Mouse (Mus musculus) CH12.LX (cell line): ENCODE results near the gene Lin9. TPM values are rescaled to one million over a fixed set of nuclear protein-coding genes. Genes with fewer than 3 reads are reported as not detected.
A peak's percentile ranks its signal among the peaks of the same experiment; 100 is the strongest.

Source experiments
- DNase-seq: peaks from one replicate; pipeline ENCODE4 v3.0.0-alpha.2; 2013; ENCODE audit errors: extremely low read depth
- H3K27ac ChIP-seq: 2 replicates; pipeline ENCODE4 v1.5.1; 2012; ENCODE audit warnings: low read depth, mild to moderate bottlenecking, control low read depth, moderate library complexity; ENCODE audit not compliant: insufficient read depth
- H3K27me3 ChIP-seq: replicated peaks from 2 replicates; pipeline ENCODE3; 2012; ENCODE audit warnings: inconsistent platforms
- H3K36me3 ChIP-seq, 2 experiments: replicated peaks in 1 of 2; 2 replicates each; pipeline versions ENCODE3 to v1.6.1; 2012; ENCODE audit warnings: inconsistent platforms in 1 of 2, low read length in 1 of 2, mild to moderate bottlenecking in 1 of 2, mixed read lengths in 1 of 2, moderate library complexity in 1 of 2; ENCODE audit not compliant: control insufficient read depth in 1 of 2, insufficient read depth in 1 of 2
- H3K4me1 ChIP-seq, 2 experiments: 2 replicates each; pipeline ENCODE4 v1.6.1; 2012; ENCODE audit warnings: inconsistent platforms in 1 of 2, moderate library complexity in 1 of 2; ENCODE audit not compliant: insufficient read depth in 2 of 2, control insufficient read depth in 1 of 2
- H3K4me2 ChIP-seq: 2 replicates; pipeline ENCODE4 v1.6.1; 2012; ENCODE audit warnings: low read depth, mild to moderate bottlenecking, control low read depth; ENCODE audit not compliant: poor library complexity, insufficient read depth, severe bottlenecking
- H3K4me3 ChIP-seq, 3 experiments: fragments of 150-350 bp in 1 of 3; sonication (generic) in 1 of 3; replicated peaks in 1 of 3; 2 replicates each; pipeline versions ENCODE3 to v1.5.1; 2011 to 2012; ENCODE audit warnings: low read depth in 2 of 3, low read length in 2 of 3, mild to moderate bottlenecking in 2 of 3, moderate library complexity in 2 of 3, control low read depth in 1 of 3, improper control_type of control experiment in 1 of 3, inconsistent platforms in 1 of 3, mixed read lengths in 1 of 3; ENCODE audit not compliant: poor library complexity in 1 of 3
- H3K79me2 ChIP-seq: replicated peaks from 2 replicates; pipeline ENCODE4 v1.6.1; 2012; ENCODE audit warnings: mild to moderate bottlenecking, moderate library complexity; ENCODE audit not compliant: control insufficient read depth, poor library complexity, insufficient read depth, severe bottlenecking; ENCODE audit errors: extremely low read depth
- H3K9ac ChIP-seq: 2 replicates; pipeline ENCODE4 v1.6.1; 2012; ENCODE audit warnings: low read depth, mild to moderate bottlenecking, control low read depth, moderate library complexity; ENCODE audit not compliant: insufficient read depth
- H3K9me3 ChIP-seq: replicated peaks from 2 replicates; pipeline ENCODE3; 2012; ENCODE audit warnings: low read length, inconsistent platforms, mixed read lengths
- BHLHE40 ChIP-seq: IDR thresholded peaks from 2 replicates; pipeline ENCODE4 v1.6.1; 2011; ENCODE audit warnings: mild to moderate bottlenecking, low read depth, low read length, improper control_type of control experiment
- CHD1 ChIP-seq: IDR thresholded peaks from 2 replicates; pipeline ENCODE4 v1.6.1; 2012; ENCODE audit warnings: low read depth, low read length, improper control_type of control experiment, inconsistent platforms
- E2F4 ChIP-seq: IDR thresholded peaks from 2 replicates; pipeline ENCODE4 v1.6.1; 2011; ENCODE audit warnings: low read depth, low read length, improper control_type of control experiment; ENCODE audit not compliant: insufficient replicate concordance
- ELF1 ChIP-seq: IDR thresholded peaks from 2 replicates; pipeline ENCODE4 v1.6.1; 2014; ENCODE audit warnings: low read depth, mild to moderate bottlenecking, inconsistent platforms, low read length, improper control_type of control experiment
- EP300 ChIP-seq: IDR thresholded peaks from 2 replicates; pipeline ENCODE4 v1.6.1; 2011; ENCODE audit warnings: low read length, improper control_type of control experiment
- GABPA ChIP-seq: IDR thresholded peaks from 2 replicates; pipeline ENCODE4 v1.6.1; 2012; ENCODE audit warnings: low read depth, low read length, improper control_type of control experiment, inconsistent platforms; ENCODE audit not compliant: insufficient replicate concordance
- IRF4 ChIP-seq: IDR thresholded peaks from 2 replicates; pipeline ENCODE4 v1.6.1; 2014; ENCODE audit warnings: low read depth, mild to moderate bottlenecking, inconsistent platforms, low read length, improper control_type of control experiment
- JUND ChIP-seq: conservative IDR thresholded peaks from 2 replicates; pipeline ENCODE4 v1.6.1; 2011; ENCODE audit warnings: low read depth, low read length, improper control_type of control experiment
- MAFK ChIP-seq: IDR thresholded peaks from 2 replicates; pipeline ENCODE4 v1.6.1; 2011; ENCODE audit warnings: low read length, improper control_type of control experiment; ENCODE audit not compliant: insufficient replicate concordance
- MAZ ChIP-seq: IDR thresholded peaks from 2 replicates; pipeline ENCODE4 v1.6.1; 2012; ENCODE audit warnings: low read depth, mild to moderate bottlenecking, inconsistent platforms, low read length, improper control_type of control experiment, moderate library complexity
- MYC ChIP-seq: IDR thresholded peaks from 2 replicates; pipeline ENCODE4 v1.6.1; 2011; ENCODE audit warnings: low read depth, mild to moderate bottlenecking, improper control_type of control experiment, low read length
- NELFE ChIP-seq: IDR thresholded peaks from 2 replicates; pipeline ENCODE4 v1.6.1; 2011; ENCODE audit warnings: low read depth, low read length, improper control_type of control experiment
- PAX5 ChIP-seq: IDR thresholded peaks from 2 replicates; pipeline ENCODE4 v1.6.1; 2012; ENCODE audit warnings: low read length, inconsistent platforms, mixed read lengths
- POLR2A ChIP-seq: IDR thresholded peaks from 2 replicates; pipeline ENCODE4 v1.6.1; 2011; ENCODE audit warnings: low read depth, mild to moderate bottlenecking, improper control_type of control experiment, low read length
- SIN3A ChIP-seq: IDR thresholded peaks from 2 replicates; pipeline ENCODE4 v1.6.1; 2012; ENCODE audit warnings: low read length, improper control_type of control experiment, inconsistent platforms
- TCF12 ChIP-seq: IDR thresholded peaks from 2 replicates; pipeline ENCODE4 v1.6.1; 2014; ENCODE audit warnings: low read depth, mild to moderate bottlenecking, inconsistent platforms, low read length, improper control_type of control experiment
- UBTF ChIP-seq: IDR thresholded peaks from 2 replicates; pipeline ENCODE4 v1.6.1; 2012; ENCODE audit warnings: low read depth, mild to moderate bottlenecking, inconsistent platforms, low read length, improper control_type of control experiment, moderate library complexity
- USF1 ChIP-seq: IDR thresholded peaks from 2 replicates; pipeline ENCODE4 v1.6.1; 2014; ENCODE audit warnings: low read depth, mild to moderate bottlenecking, inconsistent platforms, low read length, improper control_type of control experiment
- ZC3H11A ChIP-seq: IDR thresholded peaks from 2 replicates; pipeline ENCODE4 v1.6.1; 2012; ENCODE audit warnings: low read depth, mild to moderate bottlenecking, inconsistent platforms, low read length, improper control_type of control experiment
- ZKSCAN1 ChIP-seq: IDR thresholded peaks from 2 replicates; pipeline ENCODE4 v1.6.1; 2012; ENCODE audit warnings: low read depth, inconsistent platforms, low read length, improper control_type of control experiment, borderline replicate concordance
- ZMIZ1 ChIP-seq: IDR thresholded peaks from 2 replicates; pipeline ENCODE4 v1.6.1; 2012; ENCODE audit warnings: low read depth, mild to moderate bottlenecking, inconsistent platforms, low read length, improper control_type of control experiment
- dilution Hi-C: fragments of 300-500 bp; cut with MboI; formaldehyde crosslinking; loops from 2 replicates; pipeline ENCODE4 v1.14.3; 2020; ENCODE audit warnings: low sequenced_read_pairs; ENCODE audit not compliant: extremely low pct_unique_long_range_greater_than_20kb, extremely low pct_ligation_motif_present
- in situ Hi-C: fragments of 300-500 bp; cut with MboI; formaldehyde crosslinking; loops from 3 replicates; pipeline ENCODE4 v1.14.3; 2019; ENCODE audit warnings: low sequenced_read_pairs, low pct_ligation_motif_present, low pct_unique_long_range_greater_than_20kb, mixed read lengths
- polyA plus RNA-seq: library from polyadenylated mRNA; unstranded; fragments of >175 nt; gene quantifications from 2 replicates; pipeline ENCODE4 v1.2.1, GENCODE M21; 2012; ENCODE audit warnings: low read depth; ENCODE audit not compliant: insufficient read length
- total RNA-seq, 2 experiments: library from RNA; depleted of rRNA; stranded (reverse); fragments of 300-350 nt in 1 of 2; fragments of >200 nt in 1 of 2; gene quantifications; 2 replicates each; pipeline ENCODE4 v1.2.3; 2012 to 2014

Gene Lin9
- total and polyA plus RNA-seq, 3 experiments = 7.6 to 24.5 (median 13.5) TPM

DNA sequence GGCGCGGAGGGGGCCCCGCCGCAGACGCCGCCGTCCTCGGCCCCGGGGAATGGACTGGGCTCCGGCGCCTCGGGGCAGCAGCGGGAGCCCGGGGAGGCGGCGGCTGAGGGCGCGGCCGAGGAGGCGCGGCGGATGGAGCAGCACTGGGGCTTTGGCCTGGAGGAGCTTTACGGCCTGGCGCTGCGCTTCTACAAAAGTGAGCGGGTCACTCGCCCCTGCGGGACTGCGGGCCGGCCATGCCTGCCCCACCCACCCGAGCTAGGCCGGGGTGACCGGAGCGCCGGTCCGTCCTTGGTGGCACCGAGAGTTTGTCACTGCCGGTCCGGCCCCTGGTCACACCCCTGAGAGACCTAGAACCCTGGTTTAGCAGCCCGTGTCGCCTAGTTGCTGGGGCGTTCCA, 85.2 kb downstream of the Lin9 start:
- Histone ChIP-seq H3K27ac (no peak overlapping the region), H3K27me3 (no peaks in the 10 kb centered on the region), H3K9me3 (no peaks in the 10 kb centered on the region), H3K4me2 (peak overlapping the region; percentile 76; the same call in 1 of the 2 replicates), H3K4me3 (peak overlapping the region; percentile 65 to 99 (median 94)), H3K79me2 (peaks cover 43% of the 10 kb centered on the region), H3K36me3 (no peaks in the 10 kb centered on the region), H3K4me1 (peaks cover 6 to 43% of the 10 kb centered on the region in 2 experiments; a peak in 3 of 4 replicates), H3K9ac (peak overlapping the region; percentile 79)
- DNase-seq = no peak
- TF ChIP-seq ELF1 = no peak
- TF ChIP-seq SIN3A = 0 out of 2 replicates have a peak, but pooled peaks have one; percentile 6
- TF ChIP-seq BHLHE40 = no peak
- TF ChIP-seq EP300 = no peak
- dilution Hi-C loops (no loop called here), in situ Hi-C loops (no loop called here)

DNA sequence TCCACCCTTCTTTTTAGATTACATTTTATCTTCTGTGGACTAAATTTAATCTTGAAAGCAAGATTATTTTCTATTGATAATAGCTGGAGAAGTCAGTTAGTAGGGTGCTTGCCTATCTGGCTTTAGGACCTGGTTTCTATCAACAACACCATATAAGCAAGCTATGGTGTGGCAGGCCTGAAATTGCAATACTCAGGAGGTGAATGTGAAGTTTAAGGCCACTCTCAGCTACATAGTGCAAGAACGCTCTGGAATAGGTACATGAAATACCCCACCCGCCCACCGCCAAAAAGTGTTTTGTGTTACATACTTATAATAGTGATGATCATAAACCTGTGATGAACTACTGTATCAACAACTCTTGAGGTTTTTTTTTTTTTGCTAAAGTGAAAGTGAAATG, 88.3 kb downstream of the Lin9 start:
- dilution Hi-C loops = no loop called here

More for the DNA sequence above, 88.3 kb downstream of the Lin9 start:
- peaks cover 6 to 43% of the 10 kb centered on the region in 2 experiments; a peak in 3 of 4 replicates for H3K4me1 ChIP-seq
- no peak overlapping the region for H3K4me2 ChIP-seq
- no peak for DNase-seq
- no peak overlapping the region for H3K4me3 ChIP-seq
- no peaks in the 10 kb centered on the region for H3K27me3 ChIP-seq
- H3K36me3 ChIP-seq = peaks cover 4 to 10% of the 10 kb centered on the region in 2 experiments
- H3K79me2 ChIP-seq = peaks cover 54% of the 10 kb centered on the region
- H3K27ac ChIP-seq = no peak overlapping the region
- H3K9ac ChIP-seq = no peak overlapping the region
- no peaks in the 10 kb centered on the region for H3K9me3 ChIP-seq
- in situ Hi-C loops = no loop called here
- TF ChIP-seq ZMIZ1 (no peak), CHD1 (no peak), MYC (no peak), MAFK (no peak), ZKSCAN1 (no peak), IRF4 (no peak), NELFE (no peak), POLR2A (no peak), TCF12 (no peak), ELF1 (no peak), UBTF (no peak), EP300 (no peak), JUND (no peak), MAZ (no peak), BHLHE40 (no peak), USF1 (no peak), E2F4 (no peak), ZC3H11A (no peak), GABPA (no peak), PAX5 (no peak)

Other genes with a start within 250 kb of the Lin9 start
- gene Stum, start 157.6 kb upstream of the Lin9 start, total RNA-seq (2012; rRNA removed) = 0.34 and 0.42 TPM in 2 replicates
- 0.51 and 0.80 TPM in 2 replicates for gene Stum, start 157.6 kb upstream of the Lin9 start, total RNA-seq (2014; rRNA removed)
- 0.61 and 0.67 TPM in 2 replicates for gene Stum, start 157.6 kb upstream of the Lin9 start, polyA plus RNA-seq
- gene Parp1, start 72.2 kb upstream of the Lin9 start, total RNA-seq (2012; rRNA removed) = 313 and 333 TPM in 2 replicates
- gene Parp1, start 72.2 kb upstream of the Lin9 start, total RNA-seq (2014; rRNA removed) = 304 and 310 TPM in 2 replicates
- gene Parp1, start 72.2 kb upstream of the Lin9 start, polyA plus RNA-seq = 310 and 344 TPM in 2 replicates
- not detected in 2 replicates for gene Mixl1, start 55.9 kb downstream of the Lin9 start, total RNA-seq (2012; rRNA removed)
- gene Mixl1, start 55.9 kb downstream of the Lin9 start, total RNA-seq (2014; rRNA removed) = not detected in 2 replicates
- not detected in 2 replicates for gene Mixl1, start 55.9 kb downstream of the Lin9 start, polyA plus RNA-seq
- gene Acbd3, start 84.9 kb downstream of the Lin9 start, total RNA-seq (2012; rRNA removed) = 14.5 and 17.5 TPM in 2 replicates
- gene Acbd3, start 84.9 kb downstream of the Lin9 start, total RNA-seq (2014; rRNA removed) = 22.1 and 23.5 TPM in 2 replicates
- gene Acbd3, start 84.9 kb downstream of the Lin9 start, polyA plus RNA-seq = 22.4 and 24.2 TPM in 2 replicates
- 571 and 590 TPM in 2 replicates for gene H3f3a, start 172.8 kb downstream of the Lin9 start, total RNA-seq (2012; rRNA removed)
- gene H3f3a, start 172.8 kb downstream of the Lin9 start, total RNA-seq (2014; rRNA removed) = 1,420 and 1,540 TPM in 2 replicates
- 629 and 715 TPM in 2 replicates for gene H3f3a, start 172.8 kb downstream of the Lin9 start, polyA plus RNA-seq
- 24.7 and 26.3 TPM in 2 replicates for gene Sde2, start 210.0 kb downstream of the Lin9 start, total RNA-seq (2012; rRNA removed)
- 25.1 and 28.0 TPM in 2 replicates for gene Sde2, start 210.0 kb downstream of the Lin9 start, total RNA-seq (2014; rRNA removed)
- gene Sde2, start 210.0 kb downstream of the Lin9 start, polyA plus RNA-seq = 33.2 and 34.6 TPM in 2 replicates